Mouse (Mus musculus) retina, postnatal 1 day (tissue): ENCODE data around the gene Ift88.

Experiments used
- DNase-seq: peaks from one replicate; pipeline ENCODE4 v3.0.0-alpha.2; 2012

The Ift88 gene

DNA sequence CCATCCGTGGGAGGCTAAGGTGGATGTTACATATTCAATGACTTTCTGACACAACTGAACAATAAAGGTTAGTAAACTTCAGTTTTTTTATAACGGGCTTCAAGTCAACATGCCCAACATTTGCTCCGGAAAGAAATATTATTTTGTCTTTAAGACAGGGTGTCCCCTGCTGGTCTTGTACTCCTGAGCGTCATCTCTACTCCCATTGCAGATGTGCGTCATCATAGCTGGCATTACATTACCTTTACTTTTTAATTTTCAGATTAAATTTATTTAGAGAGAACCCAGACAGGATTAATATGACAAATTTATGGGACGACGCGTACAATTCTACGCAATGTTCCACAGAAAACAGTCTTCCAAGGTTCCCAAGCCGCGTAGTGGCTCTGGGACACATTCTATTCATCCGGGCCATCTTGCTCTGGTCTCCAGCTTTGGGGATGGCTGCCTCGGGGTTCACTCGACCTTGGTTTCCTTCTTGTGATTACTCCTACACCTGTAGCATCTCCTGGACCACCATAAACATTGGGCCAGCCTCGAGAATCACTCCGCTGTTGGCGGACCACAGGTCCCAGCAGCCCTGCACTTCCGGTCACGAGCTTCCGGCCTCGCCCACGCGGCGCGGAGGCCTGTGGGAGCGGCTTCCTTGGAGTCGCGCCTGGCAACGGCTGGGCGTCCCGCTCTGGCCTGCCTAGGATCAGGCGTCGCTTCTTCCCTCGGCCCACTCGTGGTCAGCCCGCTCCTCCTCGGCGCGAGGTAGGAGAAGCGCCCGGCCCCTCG lies at the start of gene Ift88:
TSS of gene Ift88 (plus strand) at position 631 of the 780 bp plus-strand sequence.
- DNase-seq, result peak; percentile 95

DNA sequence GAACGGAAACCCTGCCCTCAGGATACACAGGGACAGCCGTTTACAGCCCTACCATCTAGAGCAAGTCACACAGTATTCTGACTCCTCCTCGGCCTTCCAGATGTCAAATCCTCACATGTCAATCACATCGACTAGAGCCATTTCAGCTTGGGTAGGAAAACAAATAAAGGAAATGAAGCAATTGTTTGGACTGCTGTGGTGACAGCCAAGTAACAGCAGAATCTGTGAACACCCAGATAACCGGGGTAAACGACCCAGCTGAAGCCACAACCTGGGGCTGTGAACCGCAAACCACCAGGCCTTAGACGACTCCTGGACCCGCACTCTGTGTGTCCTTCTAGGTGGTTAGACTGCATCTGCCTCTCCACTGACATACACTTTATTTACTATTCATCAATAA lies 48.7 kb upstream of the Ift88 start:
- no peak for DNase-seq

DNA sequence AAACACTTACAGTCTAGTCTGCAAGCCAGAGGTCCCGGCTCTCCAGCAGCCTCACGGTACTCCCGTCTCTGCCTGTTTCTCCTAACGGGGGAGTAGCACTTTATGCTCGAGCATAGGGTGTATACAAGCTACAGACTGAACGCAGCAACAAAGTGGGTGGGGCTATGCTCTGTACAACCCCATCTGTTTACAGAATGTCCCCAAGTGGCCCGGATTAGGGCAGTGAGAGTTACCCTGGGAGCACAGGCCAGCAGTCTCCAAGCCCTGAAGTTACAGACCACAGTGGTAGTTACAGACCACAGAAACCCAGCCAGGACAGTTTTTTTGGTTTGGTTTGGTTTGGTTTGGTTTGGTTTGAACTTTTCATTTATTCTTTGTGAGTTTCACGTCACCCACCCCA lies 47.8 kb upstream of the Ift88 start:
- DNase-seq, result no peak

DNA sequence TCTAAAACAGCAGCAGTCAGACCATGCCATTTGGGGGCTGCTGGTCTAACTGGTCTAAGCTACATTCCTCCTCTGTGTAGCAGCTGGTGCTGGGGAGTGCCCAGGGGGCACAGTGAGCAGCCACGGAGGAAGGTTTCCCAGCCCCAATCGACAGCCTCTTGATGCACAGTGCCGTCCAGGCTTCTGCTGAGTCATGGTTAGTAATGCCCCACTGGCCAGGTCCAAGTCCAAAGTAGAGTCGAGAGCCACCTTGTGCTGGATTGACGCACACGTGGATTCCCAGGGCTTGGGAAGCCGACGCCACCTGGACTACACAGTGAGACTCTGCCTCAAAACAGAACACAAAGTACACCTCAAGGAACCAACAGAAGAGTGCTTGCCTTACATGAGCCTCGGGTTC lies 46.9 kb upstream of the Ift88 start:
- no peak for DNase-seq

DNA sequence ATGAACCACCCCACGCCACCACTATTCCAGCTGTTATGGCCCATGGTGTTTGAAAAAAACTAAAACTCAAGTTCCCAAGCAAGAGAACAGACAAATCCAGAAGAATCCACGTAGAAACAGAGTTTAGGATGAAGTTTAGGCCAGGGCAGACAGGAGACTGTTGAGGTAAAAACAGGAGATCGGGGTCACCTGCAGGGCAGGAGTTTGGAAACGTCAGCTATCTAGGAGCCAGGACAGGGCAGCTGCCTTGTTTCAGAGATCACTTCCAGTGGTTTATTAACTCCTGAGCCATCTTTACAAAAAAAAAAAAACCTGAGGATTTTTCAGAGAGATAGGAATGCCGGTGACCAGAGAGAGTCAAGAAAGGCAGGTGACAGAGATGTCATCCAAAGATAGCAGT lies 46.3 kb upstream of the Ift88 start:
- DNase-seq, result no peak

DNA sequence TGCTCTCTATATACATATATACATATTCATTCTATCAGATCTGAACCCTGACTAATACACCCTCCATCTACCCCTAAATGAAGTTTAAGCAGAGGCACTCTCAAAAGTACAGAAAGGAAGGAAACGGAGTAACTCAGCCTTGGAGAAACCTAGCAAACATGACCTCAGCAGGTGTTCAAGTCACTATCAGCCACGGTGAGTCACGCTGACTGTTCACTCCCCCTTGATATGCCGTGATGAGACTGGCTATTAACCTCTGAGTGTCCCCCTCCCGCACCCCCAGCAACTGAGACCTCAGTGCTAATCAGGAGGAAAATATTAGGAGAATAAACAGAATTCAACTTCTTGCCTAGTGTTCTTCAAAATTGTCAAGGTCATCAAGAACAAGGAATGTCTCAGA lies 38.2 kb upstream of the Ift88 start:
- DNase-seq, result no peak

DNA sequence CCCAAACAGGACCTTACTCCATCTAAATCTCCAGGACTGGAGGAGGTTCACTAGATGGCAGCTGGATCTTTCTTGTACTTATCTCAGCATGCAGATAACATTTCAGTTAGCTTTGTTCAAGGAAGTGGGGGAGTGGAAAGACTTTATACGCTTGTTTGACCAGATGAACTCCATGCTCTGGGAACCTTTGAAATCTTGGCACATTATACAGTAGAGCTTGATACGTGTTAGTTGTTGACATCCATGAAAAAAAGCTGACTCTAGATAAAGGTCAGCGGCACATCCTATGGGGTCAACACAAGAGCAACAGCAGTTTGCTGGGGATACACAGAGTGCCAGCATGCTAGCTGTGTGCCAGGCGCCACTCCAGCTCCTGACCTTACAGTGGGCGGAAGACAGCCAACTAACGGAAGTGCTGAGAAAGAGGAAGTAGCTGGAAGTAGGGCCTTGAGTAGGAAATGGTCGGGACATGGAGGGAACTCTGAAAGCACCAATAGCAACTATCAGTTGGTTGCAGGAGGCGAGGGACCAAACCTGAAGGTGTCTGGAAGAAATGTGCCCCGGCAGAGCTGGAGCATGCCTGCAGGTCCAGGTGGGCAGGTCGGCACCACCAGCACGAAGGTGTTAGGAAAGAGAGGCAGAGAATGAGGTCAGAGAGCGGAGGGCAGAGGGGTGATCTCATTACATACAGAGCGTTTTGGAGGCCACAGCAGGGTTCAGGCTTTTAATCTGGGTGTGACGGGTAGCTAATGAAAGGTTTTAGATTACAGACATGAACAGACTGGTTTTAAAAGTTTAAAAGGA lies 36.9 kb upstream of the Ift88 start:
- no peak for DNase-seq

DNA sequence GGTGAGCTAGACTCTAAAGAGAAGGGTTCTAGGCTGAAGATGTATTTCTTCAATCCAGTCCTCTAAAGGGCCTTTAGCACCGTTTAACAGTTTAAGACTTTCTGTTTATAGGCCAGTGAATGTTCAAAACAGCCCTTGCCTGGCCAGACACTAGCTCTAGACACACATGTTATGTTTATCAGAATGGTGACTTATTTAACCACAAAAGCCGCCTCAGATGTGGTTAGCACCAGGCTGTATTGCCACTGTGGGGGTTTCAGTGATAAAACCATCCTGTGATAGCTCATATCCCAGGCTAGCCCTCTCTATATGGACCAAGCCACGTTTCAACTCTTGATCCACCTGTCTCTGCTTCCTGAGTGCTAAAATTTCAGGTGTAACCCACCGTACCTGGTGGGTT lies 32.2 kb upstream of the Ift88 start:
- DNase-seq, result no peak

DNA sequence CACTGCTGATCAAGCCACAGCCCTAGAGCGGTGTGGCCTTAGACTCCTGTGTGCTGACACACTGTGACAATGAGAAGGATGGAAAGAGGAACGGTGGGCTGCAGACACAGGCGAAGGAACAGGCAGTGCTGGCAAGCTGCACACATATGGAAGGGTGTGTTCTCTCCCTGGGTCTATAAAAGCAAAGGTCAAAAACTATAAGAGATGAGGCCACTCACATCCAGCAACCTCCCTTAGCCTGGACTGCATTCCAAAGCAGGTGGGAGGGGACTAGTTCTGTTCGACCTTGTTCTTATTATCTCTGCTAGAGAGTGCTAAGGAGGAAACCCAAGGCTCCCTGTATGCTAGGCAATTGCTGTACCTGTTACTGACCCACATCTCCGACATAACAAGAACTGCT lies 31.6 kb upstream of the Ift88 start:
- DNase-seq, result no peak

DNA sequence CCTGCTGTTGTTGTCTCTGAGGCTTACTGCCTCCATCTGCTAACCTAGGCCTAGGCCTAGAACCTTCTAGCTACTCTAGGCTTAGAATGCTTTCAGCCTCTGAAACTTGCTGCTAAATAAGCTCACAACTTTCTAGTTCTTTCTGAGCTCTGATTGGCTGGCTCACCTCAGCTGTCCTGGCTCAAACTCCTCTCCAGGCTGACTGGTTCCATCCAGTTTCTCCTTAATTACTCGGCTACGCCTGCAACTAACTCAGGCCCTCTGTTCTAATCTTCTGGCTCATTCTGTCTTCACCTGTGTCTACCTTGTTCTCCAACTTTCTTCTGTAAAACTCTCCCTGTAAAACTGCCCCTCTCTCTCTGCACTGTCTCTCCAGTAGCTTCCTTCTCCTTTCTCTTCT lies 28.4 kb upstream of the Ift88 start:
- no peak for DNase-seq

DNA sequence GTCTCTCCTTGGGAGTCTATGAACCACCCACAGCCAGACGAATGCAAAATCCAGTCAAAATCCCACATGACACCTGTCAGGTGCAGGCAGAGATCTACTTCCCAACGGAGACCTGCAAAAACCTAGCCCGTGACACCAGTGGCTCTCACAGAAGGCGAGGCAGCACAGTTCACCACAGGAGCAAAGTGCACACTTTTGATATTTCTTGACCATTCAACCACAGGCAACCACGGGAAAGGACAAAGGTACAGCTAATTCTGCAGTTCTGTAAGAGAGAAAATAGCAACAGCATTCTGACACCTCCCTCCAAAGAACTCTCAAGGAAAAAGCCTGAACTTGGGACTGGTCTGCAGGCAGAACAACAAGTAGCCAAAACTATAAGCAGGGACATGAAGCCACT lies 26.6 kb upstream of the Ift88 start:
- DNase-seq, result no peak

DNA sequence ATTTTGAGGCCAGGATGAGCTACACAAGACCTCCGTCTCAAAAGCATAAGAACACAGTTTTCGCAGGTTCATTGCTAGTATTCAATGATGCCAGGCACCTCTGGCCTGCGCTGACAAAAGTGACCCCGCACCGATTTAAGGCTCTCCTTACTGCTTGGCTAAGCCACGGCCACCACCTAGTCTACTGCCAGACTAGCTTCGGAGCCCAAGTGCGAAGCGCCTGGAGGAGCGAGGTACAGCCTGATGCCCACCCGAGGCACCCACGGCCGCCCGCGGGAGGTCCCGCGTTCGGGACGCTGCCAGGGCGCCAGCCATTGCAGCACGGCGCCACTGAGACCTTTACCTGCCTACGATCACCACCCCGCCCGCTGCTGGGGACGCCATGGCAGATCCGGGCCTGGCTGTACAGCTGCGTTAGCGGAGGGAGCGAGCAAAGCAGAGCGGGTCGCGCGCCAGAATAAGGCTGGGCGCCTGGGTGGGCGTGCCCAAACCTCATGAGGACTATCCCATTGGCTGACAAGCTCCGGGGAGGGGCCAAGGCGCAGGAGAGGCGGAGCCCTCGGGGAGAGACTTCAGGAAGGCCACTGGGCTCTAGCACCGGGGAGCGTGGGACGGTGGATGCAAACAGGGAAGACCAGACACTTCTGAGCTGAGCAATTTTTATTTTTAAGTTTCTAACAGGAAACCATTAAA lies 25.7 kb upstream of the Ift88 start, which contains the start of gene Cryl1:
TSS of gene Cryl1 (minus strand) at position 465 of the 693 bp plus-strand sequence.
- peak; percentile 97 for DNase-seq

DNA sequence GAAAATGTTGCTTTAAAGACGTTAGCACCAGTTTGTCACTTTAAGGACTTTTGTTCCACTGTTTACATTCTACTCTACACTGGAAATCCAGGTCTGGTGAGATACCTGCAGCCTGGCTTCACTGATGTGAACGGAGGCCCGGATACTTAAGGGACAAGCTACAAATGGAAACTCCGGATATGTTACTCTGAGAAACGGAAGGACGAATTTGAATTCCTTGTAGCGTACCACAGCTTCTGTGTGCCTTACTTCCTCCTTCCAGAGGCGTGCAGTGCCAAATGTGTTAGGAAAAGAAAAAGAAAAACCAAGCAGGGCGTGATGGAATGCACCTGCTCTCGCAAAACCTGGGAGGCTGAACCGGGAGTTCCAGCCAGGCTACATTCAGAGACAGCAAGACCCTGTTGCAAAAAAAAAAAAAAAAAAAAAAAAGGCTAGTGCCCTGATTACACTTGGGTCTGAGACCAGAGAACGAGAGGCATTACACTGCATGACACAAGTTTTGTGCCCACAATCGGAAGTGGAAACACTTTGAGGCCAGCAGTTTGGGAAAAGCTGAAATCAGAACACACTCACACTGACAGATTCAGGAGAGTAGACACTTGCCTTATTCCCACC lies 24.9 kb upstream of the Ift88 start:
- DNase-seq, result no peak

DNA sequence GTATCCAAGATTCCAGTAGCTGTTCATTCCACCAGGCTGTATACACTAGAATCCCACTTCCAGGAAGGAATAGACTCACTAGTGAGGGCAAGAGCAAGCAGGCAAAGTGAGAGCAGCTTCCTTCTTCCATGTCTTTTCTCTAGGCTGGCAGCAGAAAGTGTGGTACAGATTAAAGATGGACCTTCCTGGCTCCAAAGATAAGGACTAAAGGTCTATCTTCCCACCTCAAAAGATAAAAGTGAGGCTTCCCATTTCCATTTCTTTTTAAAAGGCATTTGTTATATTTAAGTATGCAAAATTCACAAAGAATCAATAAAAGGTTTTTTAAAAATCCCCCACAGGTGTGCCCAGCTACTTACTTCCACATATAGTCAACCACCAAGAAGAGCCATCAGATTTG lies 21.0 kb upstream of the Ift88 start:
- no peak for DNase-seq

DNA sequence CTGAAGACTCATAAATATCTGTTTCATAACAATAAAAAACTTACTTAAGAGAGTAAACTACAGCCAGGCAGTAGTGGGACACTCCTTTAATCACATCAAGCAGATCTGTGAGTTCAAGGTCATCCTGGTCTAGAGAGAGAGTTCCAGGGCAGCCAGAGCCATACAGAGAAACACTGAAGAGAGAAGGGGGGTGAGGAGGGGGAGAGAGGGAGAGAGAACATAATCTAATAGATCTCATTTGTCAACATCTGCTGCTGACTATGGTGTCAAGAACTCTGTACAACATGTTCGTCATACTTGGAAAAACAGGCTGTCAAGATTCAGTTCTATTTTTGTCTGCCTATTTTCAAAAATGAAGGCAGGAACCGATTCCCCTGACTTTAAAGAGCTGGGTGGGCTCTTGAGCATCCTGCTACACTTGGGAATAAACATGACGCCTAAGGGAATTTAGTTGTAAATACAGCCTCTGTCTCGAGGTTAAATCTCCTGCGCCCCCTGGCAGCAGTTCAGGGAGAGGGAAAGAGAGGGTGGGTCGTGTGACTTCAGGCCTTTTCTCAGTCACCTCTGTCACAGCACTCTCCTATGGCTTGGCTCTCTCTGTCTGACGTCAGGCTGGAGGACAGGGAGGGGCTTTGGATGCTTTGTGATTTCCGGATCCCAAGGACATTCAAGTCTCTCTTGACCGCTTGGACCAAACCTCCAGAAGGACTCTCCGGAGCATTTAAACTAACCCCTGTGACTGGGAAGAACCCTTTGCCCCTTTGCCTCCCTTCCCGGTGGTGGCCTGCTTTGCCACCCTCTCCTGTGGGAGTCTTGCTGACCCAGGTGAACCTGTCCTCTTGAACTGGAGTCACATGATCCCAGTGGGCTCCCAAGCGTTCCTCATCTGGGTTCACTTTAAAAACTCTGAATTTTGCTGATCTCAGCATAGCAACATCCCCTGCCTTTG lies 16.5 kb upstream of the Ift88 start:
- peak; percentile 78 for DNase-seq

DNA sequence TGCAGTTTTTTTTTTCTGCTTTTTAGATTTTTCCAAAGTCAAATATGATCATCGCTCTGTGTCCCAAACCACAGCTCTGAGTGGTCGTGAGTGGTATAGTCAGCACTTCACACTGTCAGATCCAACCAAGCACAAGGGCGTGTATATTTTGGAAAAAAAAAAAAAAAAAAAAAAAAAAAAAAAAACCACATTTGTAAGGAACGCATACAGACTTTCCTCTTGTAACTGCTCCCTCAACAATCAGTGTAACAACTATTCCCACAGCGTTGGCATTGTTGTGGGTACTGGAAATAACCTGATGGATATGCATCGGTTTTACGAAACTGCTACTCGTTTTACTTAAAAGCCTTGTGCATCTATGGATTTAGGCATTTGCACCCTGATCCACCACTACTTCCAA lies 15.8 kb upstream of the Ift88 start:
- no peak for DNase-seq

DNA sequence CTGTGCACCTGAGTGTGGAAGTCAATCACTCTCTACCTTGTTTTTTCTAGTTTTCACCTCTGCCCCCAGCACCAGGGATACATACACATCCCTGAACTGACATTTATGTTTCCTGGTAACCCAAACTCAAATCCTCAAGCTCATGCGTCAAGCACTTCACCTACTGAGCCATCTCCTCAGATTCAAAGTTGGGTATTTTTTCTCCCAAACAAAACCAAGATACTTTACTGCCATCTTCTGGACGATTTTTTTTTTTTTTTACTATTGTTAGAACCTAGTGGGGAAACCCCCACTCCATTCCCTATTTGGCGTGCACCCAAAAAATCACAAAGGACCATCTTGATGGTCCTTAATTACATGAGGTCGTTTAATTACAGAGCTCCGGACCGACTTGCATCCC lies 14.8 kb upstream of the Ift88 start:
- peak; percentile 94 for DNase-seq

DNA sequence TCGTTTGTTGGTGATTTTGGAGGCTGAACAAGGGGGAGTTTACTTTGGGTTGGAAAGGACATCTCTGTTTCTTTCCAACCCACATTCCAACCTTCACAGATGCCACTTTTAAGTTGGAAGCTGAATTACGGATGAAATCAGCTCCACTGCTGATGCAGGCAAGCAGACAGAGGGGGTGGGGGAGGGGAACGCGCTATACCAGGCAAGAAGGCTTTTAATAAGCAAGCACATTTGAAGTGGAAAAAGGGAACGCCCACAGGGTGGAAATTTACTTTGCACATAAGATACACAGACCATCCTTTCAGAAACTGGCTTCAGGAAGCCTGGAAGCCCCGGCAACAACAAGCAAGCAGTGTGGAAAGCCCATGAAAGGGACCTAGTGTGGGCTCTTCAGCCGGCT lies 11.7 kb upstream of the Ift88 start:
- DNase-seq, result peak; percentile 44

DNA sequence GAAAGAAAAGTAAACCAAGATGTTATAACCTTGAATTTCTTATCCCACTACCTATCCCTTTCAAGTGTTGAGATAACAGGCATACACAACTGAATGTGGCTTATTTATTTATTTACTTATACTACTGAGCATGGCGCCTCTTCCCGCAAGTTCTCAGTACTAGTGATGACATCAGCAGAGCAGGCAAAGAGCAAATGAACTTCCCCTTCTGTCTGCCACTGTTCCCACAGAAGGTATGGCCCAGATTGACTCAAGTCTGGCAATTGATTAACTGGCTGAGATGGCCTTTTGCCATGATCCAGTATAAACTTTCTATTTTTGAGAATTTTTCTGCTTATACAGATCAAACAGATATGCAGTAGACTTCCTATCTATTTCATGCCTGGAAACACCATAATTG lies 6.7 kb upstream of the Ift88 start:
- DNase-seq, result no peak

DNA sequence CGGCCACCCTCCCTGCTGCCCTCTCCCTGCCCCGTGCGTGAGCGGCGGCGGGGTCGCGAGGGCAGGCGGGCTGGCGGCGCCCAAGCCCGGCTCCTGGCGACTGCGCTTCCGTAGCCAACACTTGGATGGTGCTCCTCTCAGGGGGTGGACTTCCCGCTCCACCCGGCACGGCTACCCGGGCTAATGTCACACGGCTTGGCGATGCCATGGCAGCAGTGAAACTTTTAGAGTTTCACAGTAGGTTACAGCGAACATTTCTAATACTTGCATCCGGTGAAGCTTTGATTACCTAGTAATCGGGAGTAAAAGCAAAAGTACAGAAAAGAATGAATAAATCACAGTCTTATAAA lies 325 bp downstream of the Ift88 start:
- no peak for DNase-seq

DNA sequence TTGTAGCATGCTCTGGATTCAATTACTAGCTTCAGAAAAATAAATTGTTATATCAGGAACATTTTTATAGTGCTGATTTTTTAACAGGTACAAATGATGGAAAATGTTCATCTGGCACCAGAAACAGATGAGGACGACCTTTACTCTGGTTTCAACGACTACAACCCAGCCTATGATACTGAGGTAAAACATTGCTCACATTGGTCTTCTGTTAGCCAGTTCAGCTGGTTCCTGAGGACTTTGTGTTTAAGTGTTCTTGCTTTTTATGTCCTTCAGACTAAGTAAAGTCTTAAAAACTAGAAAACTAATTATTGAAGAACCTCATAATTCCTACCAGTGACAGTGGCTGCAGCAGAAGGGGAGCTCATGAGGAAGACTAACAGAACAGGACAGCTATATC lies 6.6 kb downstream of the Ift88 start:
- DNase-seq, result no peak

DNA sequence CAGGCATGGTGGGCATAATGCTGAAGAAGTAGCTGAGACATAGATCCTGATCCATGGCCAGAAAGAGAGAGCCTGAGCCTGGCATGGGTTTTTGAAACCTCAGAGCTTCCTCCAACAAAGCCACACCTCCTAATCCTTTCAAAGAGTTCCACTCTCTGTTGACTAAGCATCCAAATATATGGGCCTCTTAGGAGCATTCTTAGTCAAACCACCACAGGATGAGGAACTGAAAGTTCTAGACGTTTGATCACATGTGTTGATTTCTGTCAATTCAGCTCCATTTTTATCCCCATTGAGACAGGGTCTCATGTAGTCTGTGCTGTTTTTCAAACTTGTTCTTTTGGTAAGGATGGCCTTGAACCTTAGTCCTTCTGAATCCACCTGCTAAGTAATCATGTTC lies 28.7 kb downstream of the Ift88 start:
- no peak for DNase-seq
